Mouse (Mus musculus): ENCODE results near the gene Fbxw27. TPM values are rescaled to one million over a fixed set of nuclear protein-coding genes. Genes with fewer than 3 reads are reported as not detected.
"Not testable (repeated sequence)": the region's sequence is repeated elsewhere in the genome, so short reads cannot be mapped to it uniquely, and the experiment has no call there.

The Fbxw27 gene
- total and polyA plus RNA-seq, 3 experiments = 0.33 TPM; not detected in 2

GRCm38 (mm10) chr9:109795221-109795620, 4.8 kb upstream of the Fbxw27 start:
- no peak for ATAC-seq (ENCODE audit: extremely low read depth, insufficient number of reproducible peaks, low FRiP score, poor library complexity, severe bottlenecking)
- H3K4me1 ChIP-seq (ENCODE audit: insufficient read depth, low read depth, low read length) = no peaks in the 10 kb centered on the region
- DNase-seq (ENCODE audit: low spot score) = no peak
- no peaks in the 10 kb centered on the region for H3K36me3 ChIP-seq (replicated peaks)
- no peak for TF ChIP-seq CTCF (IDR thresholded peaks at IDR 0.05; ENCODE audit: low read depth, low read length)
- no peak overlapping the region for H3K4me3 ChIP-seq (ENCODE audit: low read depth, low read length)
- H3K9me3 ChIP-seq (replicated peaks) = no peaks in the 10 kb centered on the region
- H3K27me3 ChIP-seq (ENCODE audit: insufficient read depth, low read length) = no peaks in the 10 kb centered on the region

GRCm38 (mm10) chr9:109766841-109767240, 23.6 kb downstream of the Fbxw27 start:
- ATAC-seq (ENCODE audit: extremely low read depth, insufficient number of reproducible peaks, low FRiP score, poor library complexity, severe bottlenecking); H3K36me3 ChIP-seq (replicated peaks); H3K27me3 ChIP-seq (ENCODE audit: insufficient read depth, low read length); H3K4me3 ChIP-seq (ENCODE audit: low read depth, low read length); H3K9me3 ChIP-seq (replicated peaks); H3K4me1 ChIP-seq (ENCODE audit: insufficient read depth, low read depth, low read length); DNase-seq (ENCODE audit: low spot score): not testable (repeated sequence)

- H3K36me3 ChIP-seq (replicated peaks); H3K9me3 ChIP-seq (replicated peaks); H3K4me3 ChIP-seq (ENCODE audit: low read depth, low read length); DNase-seq (ENCODE audit: low spot score); H3K27me3 ChIP-seq (ENCODE audit: insufficient read depth, low read length); ATAC-seq (ENCODE audit: extremely low read depth, insufficient number of reproducible peaks, low FRiP score, poor library complexity, severe bottlenecking); H3K4me1 ChIP-seq (ENCODE audit: insufficient read depth, low read depth, low read length): not testable (repeated sequence)
Observed at GRCm38 (mm10) chr9:109745989-109746388, 44.5 kb downstream of the Fbxw27 start, which contains the start of gene Fbxw26. Gene Fbxw26, minus strand, starts transcription at chr9:109746089.

Other genes starting within 250 kb of the Fbxw27 start
- not detected in 2 replicates for gene Fbxw15, start 222.4 kb downstream of the Fbxw27 start, total RNA-seq (2014; fragmentation: Nextera tagmentation)
- gene Fbxw15, start 222.4 kb downstream of the Fbxw27 start, total RNA-seq (2017) = not detected in 2 replicates
- gene Fbxw15, start 222.4 kb downstream of the Fbxw27 start, polyA plus RNA-seq (2012) = not detected in 2 replicates
- gene Fbxw24, start 164.6 kb downstream of the Fbxw27 start, total RNA-seq (2014; fragmentation: Nextera tagmentation) = not detected in 2 replicates
- gene Fbxw24, start 164.6 kb downstream of the Fbxw27 start, total RNA-seq (2017) = not detected in 2 replicates
- not detected in 2 replicates for gene Fbxw24, start 164.6 kb downstream of the Fbxw27 start, polyA plus RNA-seq (2012)
- gene Fbxw25, start 126.0 kb downstream of the Fbxw27 start, total RNA-seq (2014; fragmentation: Nextera tagmentation) = not detected in 2 replicates
- gene Fbxw25, start 126.0 kb downstream of the Fbxw27 start, total RNA-seq (2017) = not detected in 2 replicates
- not detected in 2 replicates for gene Fbxw25, start 126.0 kb downstream of the Fbxw27 start, polyA plus RNA-seq (2012)
- not detected in 2 replicates for gene Fbxw18, start 88.0 kb downstream of the Fbxw27 start, total RNA-seq (2014; fragmentation: Nextera tagmentation)
- 0.06 TPM in 1 of 2 replicates, not detected in the other for gene Fbxw18, start 88.0 kb downstream of the Fbxw27 start, total RNA-seq (2017)
- not detected in 2 replicates for gene Fbxw18, start 88.0 kb downstream of the Fbxw27 start, polyA plus RNA-seq (2012)
- gene Fbxw26, start 44.6 kb downstream of the Fbxw27 start, total RNA-seq (2014; fragmentation: Nextera tagmentation) = not detected in 2 replicates
- 0.11 TPM in 1 of 2 replicates, not detected in the other for gene Fbxw26, start 44.6 kb downstream of the Fbxw27 start, total RNA-seq (2017)
- gene Fbxw26, start 44.6 kb downstream of the Fbxw27 start, polyA plus RNA-seq (2012) = not detected in 2 replicates
- gene Spink8, start 21.6 kb upstream of the Fbxw27 start, total RNA-seq (2014; fragmentation: Nextera tagmentation) = not detected in 2 replicates
- 15.7 and 16.0 TPM in 2 replicates for gene Spink8, start 21.6 kb upstream of the Fbxw27 start, total RNA-seq (2017)
- not detected in 2 replicates for gene Spink8, start 21.6 kb upstream of the Fbxw27 start, polyA plus RNA-seq (2012)
- gene Nme6, start 42.1 kb upstream of the Fbxw27 start, total RNA-seq (2014; fragmentation: Nextera tagmentation) = 45.6 and 63.6 TPM in 2 replicates
- 33.4 and 44.1 TPM in 2 replicates for gene Nme6, start 42.1 kb upstream of the Fbxw27 start, total RNA-seq (2017)
- 7.6 and 13.6 TPM in 2 replicates for gene Nme6, start 42.1 kb upstream of the Fbxw27 start, polyA plus RNA-seq (2012)
- not detected in 2 replicates for gene Camp, start 58.9 kb upstream of the Fbxw27 start, total RNA-seq (2014; fragmentation: Nextera tagmentation)
- gene Camp, start 58.9 kb upstream of the Fbxw27 start, total RNA-seq (2017) = not detected in 2 replicates
- gene Camp, start 58.9 kb upstream of the Fbxw27 start, polyA plus RNA-seq (2012) = 0.12 TPM in 1 of 2 replicates, not detected in the other
- 37.1 and 38.5 TPM in 2 replicates for gene Cdc25a, start 84.9 kb upstream of the Fbxw27 start, total RNA-seq (2014; fragmentation: Nextera tagmentation)
- 44.0 and 46.4 TPM in 2 replicates for gene Cdc25a, start 84.9 kb upstream of the Fbxw27 start, total RNA-seq (2017)
- gene Cdc25a, start 84.9 kb upstream of the Fbxw27 start, polyA plus RNA-seq (2012) = 102 and 128 TPM in 2 replicates
- 46.8 and 47.5 TPM in 2 replicates for gene Map4, start 140.8 kb upstream of the Fbxw27 start, total RNA-seq (2014; fragmentation: Nextera tagmentation)
- gene Map4, start 140.8 kb upstream of the Fbxw27 start, total RNA-seq (2017) = 27.2 and 28.3 TPM in 2 replicates
- 64.3 and 69.3 TPM in 2 replicates for gene Map4, start 140.8 kb upstream of the Fbxw27 start, polyA plus RNA-seq (2012)